Mouse (Mus musculus) embryonic facial prominence, embryonic 11.5 days (tissue): Measurements from ENCODE around the gene Nutm2. TPM values are rescaled to one million over a fixed set of nuclear protein-coding genes. Genes with fewer than 3 reads are reported as not detected.

Experiments used
- ATAC-seq: fragments of 200-750 bp; cut with Nextera tagmentation; replicated peaks from 2 replicates; pipeline ENCODE4 v1.8.0; 2017; ENCODE audit warnings: low read depth; ENCODE audit not compliant: insufficient number of reproducible peaks, low FRiP score, low TSS enrichment
- DNase-seq: peaks from one replicate; pipeline ENCODE4 v3.0.0-alpha.2; 2015; ENCODE audit warnings: low spot score
- H3K27ac ChIP-seq: fragments of 300-500 bp; sonication (generic); replicated peaks from 2 replicates; pipeline ENCODE4 v1.5.1; 2014; ENCODE audit warnings: mild to moderate bottlenecking, low read depth, low read length, control low read depth
- H3K27me3 ChIP-seq: fragments of 300-500 bp; sonication (generic); 2 replicates; pipeline ENCODE4 v1.6.1; 2014; ENCODE audit warnings: mild to moderate bottlenecking, low read length, moderate library complexity, mixed read lengths; ENCODE audit not compliant: control insufficient read depth, insufficient read depth
- H3K36me3 ChIP-seq: fragments of 300-500 bp; sonication (generic); replicated peaks from 2 replicates; pipeline ENCODE4 v1.6.1; 2014; ENCODE audit warnings: low read depth, mild to moderate bottlenecking, low read length, moderate library complexity, mixed read lengths; ENCODE audit not compliant: control insufficient read depth, insufficient read depth
- H3K4me1 ChIP-seq: fragments of 300-500 bp; sonication (generic); 2 replicates; pipeline ENCODE4 v1.6.1; 2014; ENCODE audit warnings: low read length, mixed read lengths; ENCODE audit not compliant: control insufficient read depth, insufficient read depth
- H3K4me2 ChIP-seq: fragments of 300-500 bp; sonication (generic); 2 replicates; pipeline ENCODE4 v1.6.1; 2014; ENCODE audit warnings: low read depth, mild to moderate bottlenecking, control low read depth, low read length, moderate library complexity
- H3K4me3 ChIP-seq: fragments of 300-500 bp; sonication (generic); 2 replicates; pipeline ENCODE4 v1.5.1; 2014; ENCODE audit warnings: low read depth, low read length, control low read depth
- H3K9ac ChIP-seq: fragments of 300-500 bp; sonication (generic); replicated peaks from 2 replicates; pipeline ENCODE4 v1.6.1; 2014; ENCODE audit warnings: mild to moderate bottlenecking, control low read depth, low read length
- H3K9me3 ChIP-seq: fragments of 300-500 bp; sonication (generic); replicated peaks from 2 replicates; pipeline ENCODE4 v1.6.1; 2016; ENCODE audit warnings: mild to moderate bottlenecking, low read length, inconsistent platforms, mixed read lengths; ENCODE audit not compliant: control insufficient read depth
- WGBS: fragments of 180-500 bp; shearing (Covaris S2); extraction: QIAGEN DNeasy Blood & Tissue Kit; methylation state at CpG from one replicate; pipeline ENCODE4 v1.1.7; 2014; 5-methylcytosine and 5-hydroxymethylcytosine counted together
- polyA plus RNA-seq: library from polyadenylated mRNA; unstranded; fragments of >200 nt; fragmentation: Nextera tagmentation; extraction: Ambion mirVana; gene quantifications from 2 replicates; pipeline ENCODE4 v1.2.1, GENCODE M21; 2014

The Nutm2 gene
- polyA plus RNA-seq: not detected in 2 replicates

DNA sequence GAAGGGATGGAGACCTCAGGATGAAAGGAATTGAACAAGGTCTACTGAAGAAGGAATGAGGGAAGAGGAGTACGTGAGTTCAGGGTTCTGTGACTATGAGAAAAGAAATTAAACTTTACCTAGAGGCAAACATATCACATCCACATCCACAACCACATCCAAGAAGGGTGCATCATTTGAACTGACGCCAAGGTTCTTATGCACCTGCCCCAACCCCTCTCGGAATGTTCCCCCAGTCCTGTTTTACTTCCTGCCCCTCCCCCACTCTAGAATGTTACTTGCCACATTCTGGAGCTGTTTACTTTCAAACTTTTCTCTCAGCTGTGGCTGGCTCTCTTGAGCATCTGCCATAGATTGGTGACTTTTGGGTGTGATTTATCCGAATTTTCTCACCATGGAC lies at the start of gene Nutm2:
Gene Nutm2, plus strand, starts transcription at position 301 of the 400 bp plus-strand sequence.
- no peak for DNase-seq
- no peak for ATAC-seq
- H3K27me3 ChIP-seq: no peaks in the 10 kb centered on the region
- no peak within 1 kb of the TSS for H3K9ac ChIP-seq
- H3K36me3 ChIP-seq: no peaks in the 10 kb centered on the region
- H3K9me3 ChIP-seq: no peaks in the 10 kb centered on the region
- no peak within 1 kb of the TSS for H3K4me2 ChIP-seq
- H3K4me1 ChIP-seq: no peaks in the 10 kb centered on the region
- H3K27ac ChIP-seq: no peak within 1 kb of the TSS
- WGBS: 81% methylated on average over 4 of the region's 4 CpGs
- H3K4me3 ChIP-seq: no peak within 1 kb of the TSS

DNA sequence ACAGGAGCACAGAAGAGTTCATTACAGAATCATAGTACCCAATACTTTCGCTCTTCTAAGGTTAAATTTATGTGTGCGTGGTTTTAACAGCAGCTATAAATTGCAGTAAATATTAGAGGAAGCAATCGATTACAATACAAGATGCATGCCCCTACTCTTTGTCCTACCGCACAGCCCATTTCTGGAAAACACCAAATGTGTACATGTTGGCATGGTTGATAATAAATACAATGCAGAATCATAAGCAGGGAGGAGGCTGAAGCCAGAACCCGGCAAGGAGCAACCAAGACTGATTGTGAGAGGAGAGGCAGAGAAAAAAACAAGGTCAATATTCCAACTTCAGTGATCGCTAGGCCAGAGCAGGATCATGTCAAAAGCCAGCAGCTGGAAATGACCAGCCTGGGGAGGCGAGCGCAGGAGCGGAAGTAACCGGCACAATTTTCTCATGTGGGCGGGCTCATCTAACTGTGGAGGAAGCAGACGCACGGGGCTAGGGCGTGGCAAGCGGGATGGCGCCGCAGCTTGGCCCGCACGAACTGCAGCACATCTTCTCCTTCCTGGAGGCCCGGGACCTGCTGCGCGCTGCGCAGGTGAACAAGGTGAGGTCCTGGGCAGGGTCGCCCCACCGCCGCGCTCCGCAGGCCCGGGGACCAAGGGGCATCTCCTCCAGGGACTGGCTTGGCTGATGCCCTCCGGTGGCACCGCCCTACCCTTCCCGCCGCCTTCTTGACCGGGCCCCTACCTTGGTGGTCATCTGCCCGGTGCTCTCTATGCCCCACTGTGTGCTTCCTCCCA lies 49.5 kb upstream of the Nutm2 start, which contains the start of gene Fbxw17:
Gene Fbxw17, plus strand, starts transcription at position 476 of the 795 bp plus-strand sequence.
- ATAC-seq (peak; percentile 97), DNase-seq (peak; percentile 83)
- Histone ChIP-seq H3K27ac (no peak within 1 kb of the TSS), H3K27me3 (no peaks in the 10 kb centered on the region), H3K9me3 (no peaks in the 10 kb centered on the region), H3K4me1 (no peaks in the 10 kb centered on the region; the same call in 1 of the 2 replicates), H3K4me2 (peak within 1 kb of the TSS; percentile 68), H3K9ac (peak within 1 kb of the TSS; percentile 90), H3K4me3 (peak within 1 kb of the TSS; percentile 80), H3K36me3 (no peaks in the 10 kb centered on the region)
- 12% methylated on average over 35 of the region's 35 CpGs for WGBS

DNA sequence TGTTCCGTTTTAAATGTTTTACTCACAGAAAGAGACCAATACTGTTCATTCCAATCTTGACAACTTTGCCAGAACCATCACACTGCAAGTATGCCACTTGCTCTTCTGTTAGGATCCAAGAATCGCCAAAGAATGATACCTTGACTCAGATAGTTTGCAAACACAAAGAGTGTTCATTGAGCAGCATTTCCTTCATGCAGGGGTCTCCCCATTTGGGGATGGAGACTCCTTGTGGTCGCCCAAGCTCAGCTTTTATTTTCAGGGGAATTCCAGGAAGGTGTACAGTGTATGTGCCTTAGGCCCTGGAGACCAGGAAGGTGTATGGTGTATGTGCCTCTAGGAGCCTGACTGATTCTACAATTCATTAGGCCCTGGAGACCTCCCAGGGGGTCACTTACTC lies 48.7 kb upstream of the Nutm2 start:
- Histone ChIP-seq H3K9me3 (no peaks in the 10 kb centered on the region), H3K27ac (no peak overlapping the region), H3K4me3 (peak overlapping the region; percentile 80), H3K27me3 (no peaks in the 10 kb centered on the region), H3K9ac (peak overlapping the region; percentile 90), H3K4me2 (peak overlapping the region; percentile 68), H3K36me3 (no peaks in the 10 kb centered on the region), H3K4me1 (no peaks in the 10 kb centered on the region; the same call in 1 of the 2 replicates)
- DNase-seq (peak; percentile 0), ATAC-seq (no peak)
- WGBS: 48% methylated on average over 3 of the region's 3 CpGs

DNA sequence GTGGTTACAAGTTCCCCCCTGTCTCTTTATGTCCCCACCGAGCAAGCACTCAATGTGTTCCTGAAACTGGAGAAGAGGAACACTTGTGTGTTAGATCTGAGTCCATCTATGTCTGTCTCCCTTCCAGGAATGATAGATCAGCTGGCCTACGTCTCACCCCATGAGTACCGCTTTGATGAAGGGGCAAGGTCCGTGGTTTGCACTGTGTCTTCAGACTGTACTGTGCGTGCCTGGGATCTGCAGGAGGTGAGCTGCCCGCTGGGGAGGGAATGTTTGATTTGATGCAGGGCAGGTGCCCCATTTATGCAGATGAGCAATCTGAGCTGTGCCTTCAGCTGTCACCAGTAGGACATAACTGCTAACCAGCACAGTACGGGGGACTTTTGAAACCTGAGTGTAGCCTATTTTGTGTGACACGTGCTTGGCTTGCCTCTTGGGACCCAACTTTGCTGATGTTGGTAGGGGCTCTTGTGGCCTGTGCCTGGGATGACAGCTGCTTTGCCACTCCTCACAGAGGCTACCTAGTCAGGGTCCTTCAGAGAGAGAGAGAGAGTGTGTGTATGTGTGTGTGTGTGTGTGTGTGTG lies 43.4 kb upstream of the Nutm2 start:
- Histone ChIP-seq H3K4me1 (no peaks in the 10 kb centered on the region), H3K4me2 (no peak overlapping the region), H3K27me3 (no peaks in the 10 kb centered on the region), H3K4me3 (no peak overlapping the region), H3K9me3 (no peaks in the 10 kb centered on the region), H3K9ac (no peak overlapping the region), H3K36me3 (peaks cover 3% of the 10 kb centered on the region), H3K27ac (no peak overlapping the region)
- ATAC-seq: no peak
- DNase-seq: no peak
- WGBS: 87% methylated on average over 8 of the region's 8 CpGs

DNA sequence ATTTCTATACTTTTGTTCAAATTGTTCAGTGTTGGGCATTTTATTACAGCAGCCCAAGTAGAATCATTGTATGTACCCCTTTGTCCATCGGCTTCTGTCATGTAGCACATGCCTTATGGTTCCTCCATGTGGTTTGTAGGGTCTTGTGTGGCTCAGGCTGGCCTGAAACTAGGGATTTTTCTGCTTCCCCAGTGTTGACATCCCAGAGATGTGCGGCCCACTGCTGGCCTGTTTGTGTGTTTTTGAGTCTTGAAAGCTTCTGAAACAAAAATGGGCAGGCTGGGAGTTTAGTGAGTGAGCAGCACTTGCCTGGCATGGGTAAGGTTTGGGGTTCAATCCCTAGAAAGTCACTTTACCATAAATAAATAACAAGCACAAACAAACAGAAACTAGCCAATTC lies 42.6 kb upstream of the Nutm2 start:
- no peak for DNase-seq
- ATAC-seq: no peak
- Histone ChIP-seq H3K27me3 (no peaks in the 10 kb centered on the region), H3K27ac (no peak overlapping the region), H3K36me3 (peaks cover 3% of the 10 kb centered on the region), H3K4me3 (no peak overlapping the region), H3K9me3 (no peaks in the 10 kb centered on the region), H3K9ac (no peak overlapping the region), H3K4me1 (no peaks in the 10 kb centered on the region), H3K4me2 (no peak overlapping the region)
- WGBS: 95% methylated on average over 2 of the region's 2 CpGs

DNA sequence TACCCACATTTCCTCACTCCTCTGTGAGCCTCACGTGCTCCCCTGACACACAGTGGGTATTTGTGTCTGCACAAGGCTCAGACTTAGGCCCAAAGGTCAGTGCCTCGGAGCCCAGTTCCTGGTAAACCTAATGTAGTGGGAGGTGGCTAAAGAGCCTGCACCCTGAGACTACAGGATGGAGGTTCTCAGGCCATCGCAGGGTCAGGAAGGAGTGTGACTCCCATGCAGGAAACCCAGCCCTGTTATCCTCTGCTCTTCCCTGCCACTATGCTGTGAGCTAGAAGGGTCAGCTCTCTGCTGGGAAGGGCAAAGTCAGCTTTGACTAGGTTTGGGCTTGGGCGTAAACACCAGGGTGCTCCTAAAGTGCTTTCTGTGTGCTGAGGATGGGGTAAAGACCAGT lies 40.4 kb upstream of the Nutm2 start:
- Histone ChIP-seq H3K4me1 (no peaks in the 10 kb centered on the region), H3K9ac (no peak overlapping the region), H3K4me2 (no peak overlapping the region), H3K9me3 (no peaks in the 10 kb centered on the region), H3K36me3 (peaks cover 3% of the 10 kb centered on the region), H3K4me3 (no peak overlapping the region), H3K27ac (no peak overlapping the region), H3K27me3 (no peaks in the 10 kb centered on the region)
- WGBS: 79% methylated on average over 4 of the region's 4 CpGs
- DNase-seq (no peak), ATAC-seq (no peak)

DNA sequence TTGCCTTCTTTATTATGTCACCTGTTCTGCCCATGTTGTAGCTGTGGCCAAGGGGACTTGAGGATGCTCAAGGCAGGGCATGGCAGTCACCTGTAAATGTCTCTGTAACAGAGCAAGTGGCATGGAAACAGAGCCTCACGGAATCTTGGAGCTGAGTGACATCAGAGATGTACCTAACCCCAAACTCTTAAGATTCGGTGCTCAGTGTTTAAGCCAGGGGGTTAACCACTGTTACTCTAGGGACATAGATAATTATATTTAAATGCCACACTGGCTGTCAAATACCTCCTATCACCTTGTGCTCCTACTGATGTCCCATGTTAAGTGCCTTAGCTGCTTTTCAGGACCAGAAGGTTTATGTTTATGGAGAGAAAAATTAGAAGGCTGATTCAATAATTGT lies 23.3 kb upstream of the Nutm2 start, which contains the start of gene Gm47429:
Gene Gm47429, minus strand, starts transcription at position 101 of the 400 bp plus-strand sequence.
- no peaks in the 10 kb centered on the region for H3K9me3 ChIP-seq
- no peak within 1 kb of the TSS for H3K4me2 ChIP-seq
- H3K9ac ChIP-seq: no peak within 1 kb of the TSS
- ATAC-seq (no peak), DNase-seq (no peak)
- no peaks in the 10 kb centered on the region for H3K36me3 ChIP-seq
- 75% methylated on average over 2 of the region's 2 CpGs for WGBS
- no peaks in the 10 kb centered on the region for H3K27me3 ChIP-seq
- no peak within 1 kb of the TSS for H3K4me3 ChIP-seq
- no peaks in the 10 kb centered on the region for H3K4me1 ChIP-seq
- H3K27ac ChIP-seq: no peak within 1 kb of the TSS

DNA sequence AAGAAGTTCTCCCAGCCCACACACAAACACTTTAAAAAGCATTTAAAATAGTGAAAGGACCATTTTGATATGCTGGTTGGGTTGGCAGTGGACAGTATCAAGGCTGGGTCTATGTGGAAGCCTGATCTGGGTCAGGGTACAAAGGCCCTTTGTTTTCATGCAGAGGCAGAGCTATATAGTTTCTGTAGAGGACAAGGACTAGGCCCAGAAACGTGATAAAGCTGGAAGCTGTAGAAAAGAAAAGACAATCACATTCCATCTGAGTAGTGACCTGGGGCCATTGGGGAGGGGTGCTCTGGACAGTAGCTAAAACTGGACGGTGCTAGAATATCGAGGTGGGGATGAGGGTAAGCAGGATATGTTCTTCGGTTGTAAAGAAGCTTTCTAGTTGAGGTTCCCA lies 21.8 kb upstream of the Nutm2 start:
- no peaks in the 10 kb centered on the region for H3K4me1 ChIP-seq
- ATAC-seq: no peak

More for the DNA sequence above, 21.8 kb upstream of the Nutm2 start:
- no peaks in the 10 kb centered on the region for H3K36me3 ChIP-seq
- no peaks in the 10 kb centered on the region for H3K27me3 ChIP-seq
- H3K9ac ChIP-seq: no peak overlapping the region
- DNase-seq: no peak
- H3K9me3 ChIP-seq: no peaks in the 10 kb centered on the region
- no peak overlapping the region for H3K4me3 ChIP-seq
- no peak overlapping the region for H3K4me2 ChIP-seq
- WGBS: 36% methylated on average over 4 of the region's 4 CpGs
- no peak overlapping the region for H3K27ac ChIP-seq
